Mouse (Mus musculus): ENCODE data around the gene Csnk1d. TPM values are rescaled to one million over a fixed set of nuclear protein-coding genes. Genes with fewer than 3 reads are reported as not detected.
A peak's percentile ranks its signal among the peaks of the same experiment; 100 is the strongest.

Csnk1d gene
- polyA plus RNA-seq, 1 experiment from 2014 or later: 85.8 TPM

GRCm38 (mm10) chr11:120954936-120955335 lies 36.2 kb downstream of the Csnk1d start:
- no peak for DNase-seq (ENCODE audit: low spot score)

GRCm38 (mm10) chr11:120951731-120952730 lies 39.1 kb downstream of the Csnk1d start:
- DNase-seq (ENCODE audit: low spot score): no peak

DNA sequence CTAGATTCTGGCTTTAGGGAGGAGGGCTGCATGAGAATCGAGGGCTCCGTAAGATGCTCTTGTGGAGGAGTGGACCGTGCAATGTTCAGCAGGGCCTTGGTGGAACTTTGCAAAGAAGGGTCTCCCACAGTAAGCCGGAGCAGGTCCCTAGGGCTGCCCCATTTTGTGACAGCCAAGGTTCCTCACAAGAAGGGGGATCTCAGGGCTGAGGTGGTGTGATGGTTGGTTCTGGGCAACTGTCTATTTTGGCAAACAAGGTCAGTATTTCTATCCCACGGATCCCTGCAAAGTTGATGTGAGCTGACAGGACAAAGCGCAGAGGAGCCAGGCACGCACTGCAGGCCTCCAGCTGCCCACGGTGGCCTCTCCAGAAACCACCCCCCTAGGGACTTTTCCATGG lies 39.9 kb downstream of the Csnk1d start:
- DNase-seq (ENCODE audit: low spot score): no peak

- DNase-seq (ENCODE audit: low spot score): peak; percentile 71
Measured at GRCm38 (mm10) chr11:120950281-120951202, 40.6 kb downstream of the Csnk1d start.

DNA sequence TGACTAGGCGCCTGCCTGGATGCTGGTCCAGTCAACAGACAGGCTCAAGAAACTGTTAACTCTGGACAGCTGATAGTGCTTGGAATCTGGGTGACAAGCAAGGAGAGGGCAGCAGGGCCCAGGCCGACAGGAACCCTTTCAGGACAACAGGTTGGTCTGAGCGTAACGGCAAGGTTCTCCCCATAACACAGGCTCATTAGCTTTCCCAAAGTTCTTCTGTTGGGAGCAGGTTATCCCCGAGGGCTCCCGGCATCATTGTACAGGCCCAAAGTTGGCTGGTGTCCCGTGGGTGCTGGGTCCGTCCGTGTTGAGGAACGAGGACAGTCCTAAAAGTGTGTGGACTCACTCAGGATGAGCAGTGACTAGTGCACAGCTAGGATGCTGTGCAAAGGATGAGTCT lies 41.3 kb downstream of the Csnk1d start:
- DNase-seq (ENCODE audit: low spot score): no peak

DNA sequence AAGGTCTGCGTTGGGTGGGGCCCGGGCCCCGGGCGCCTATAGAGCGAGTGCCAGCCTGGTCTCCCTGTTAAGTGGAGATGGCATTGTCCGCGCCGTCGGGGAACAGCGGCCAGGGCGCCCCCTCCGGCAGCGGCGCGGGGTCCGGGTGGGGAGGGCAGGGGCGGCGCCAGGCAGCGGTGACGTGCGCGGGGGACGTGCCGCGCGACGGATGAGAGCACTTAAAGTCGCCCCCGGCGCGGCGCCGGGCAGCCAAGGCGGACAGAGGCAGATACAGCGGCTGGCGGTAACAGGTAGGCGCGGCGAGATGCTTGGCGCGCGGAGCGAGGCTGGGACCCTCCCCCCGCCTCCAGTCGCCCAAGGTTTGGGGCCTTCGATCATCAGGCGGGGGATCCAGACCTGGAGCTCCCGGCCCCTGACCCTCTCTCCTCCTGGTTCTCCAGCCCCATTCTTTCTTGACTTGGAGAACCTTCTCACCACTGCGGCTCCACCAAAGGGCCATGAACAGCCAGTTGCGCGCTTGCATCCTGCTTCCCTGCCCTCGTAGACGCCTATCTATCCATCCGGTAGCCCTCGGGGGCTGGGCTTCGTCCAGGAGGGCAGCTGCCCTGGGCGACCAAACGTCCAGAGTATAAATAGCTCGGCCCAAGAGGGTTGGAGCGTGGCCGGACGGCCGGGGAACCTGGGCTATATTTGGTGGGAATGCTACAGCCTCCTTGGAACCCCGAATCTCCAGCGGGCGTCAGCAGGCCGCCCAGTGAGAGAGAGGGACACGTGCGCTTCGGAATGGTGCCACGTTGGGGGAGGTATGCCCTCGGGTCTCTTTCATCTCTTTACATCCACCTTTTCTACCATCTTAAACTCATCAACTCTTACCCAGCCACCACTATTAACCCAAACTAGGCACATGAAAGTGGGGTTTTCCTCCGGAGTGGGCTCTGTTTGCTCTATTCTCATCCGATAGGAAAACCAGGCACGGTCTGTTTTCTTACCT lies 42.0 kb downstream of the Csnk1d start:
- DNase-seq (ENCODE audit: low spot score): peak; percentile 60

GRCm38 (mm10) chr11:120948328-120948727 lies 42.8 kb downstream of the Csnk1d start, which contains the start of gene Slc16a3:
TSS of gene Slc16a3 (plus strand) at chr11:120948480.
- peak; percentile 17 for DNase-seq (ENCODE audit: low spot score)

GRCm38 (mm10) chr11:120945926-120946325 lies 45.2 kb downstream of the Csnk1d start:
- DNase-seq (ENCODE audit: low spot score): no peak

DNA sequence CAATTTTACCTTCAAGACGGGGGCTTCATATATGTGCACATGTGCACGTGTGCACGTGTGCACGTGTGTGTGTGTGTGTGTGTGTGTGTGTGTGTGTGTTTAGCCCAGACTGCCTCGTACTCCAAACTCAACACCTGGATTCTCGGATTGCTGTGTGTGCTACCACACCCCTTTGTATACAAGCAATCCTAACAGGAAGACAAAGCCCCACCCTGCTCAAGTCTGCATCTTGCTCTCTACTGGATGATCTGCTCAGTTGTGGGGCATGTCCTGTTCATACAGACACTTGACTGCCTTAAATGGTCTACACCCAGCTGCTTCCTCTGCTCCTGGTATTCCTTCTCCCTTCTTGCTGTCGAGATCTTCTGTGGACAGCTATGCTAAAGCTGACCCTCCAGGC lies 45.9 kb downstream of the Csnk1d start:
- DNase-seq (ENCODE audit: low spot score): no peak

- peak; percentile 23 for DNase-seq (ENCODE audit: low spot score)
Measured at GRCm38 (mm10) chr11:120940959-120941358, 50.2 kb downstream of the Csnk1d start.

- no peak for DNase-seq (ENCODE audit: low spot score)
Measured at GRCm38 (mm10) chr11:120939712-120940341, 51.3 kb downstream of the Csnk1d start.

DNA sequence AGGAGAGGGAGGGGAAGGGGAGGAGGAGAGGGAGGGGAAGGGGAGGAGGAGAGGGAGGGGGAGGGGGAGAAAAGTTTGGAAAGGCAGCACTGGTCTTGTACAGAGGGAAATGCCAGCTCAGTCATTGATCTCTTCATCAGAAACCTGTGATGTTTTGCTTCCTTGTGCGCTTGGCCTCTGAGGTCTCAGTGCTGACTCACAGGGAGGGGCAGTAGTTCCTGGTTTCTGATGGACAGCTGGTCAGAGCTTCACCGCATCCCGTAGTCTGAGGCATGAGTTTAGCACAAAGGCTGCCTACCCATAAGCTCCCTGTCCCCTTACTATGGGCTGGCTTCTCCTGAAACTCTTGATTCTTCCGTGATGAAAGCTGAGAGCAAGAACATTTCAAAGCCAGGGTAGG lies 52.3 kb downstream of the Csnk1d start:
- no peak for DNase-seq (ENCODE audit: low spot score)

- no peak for DNase-seq (ENCODE audit: low spot score)
Measured at GRCm38 (mm10) chr11:120937976-120938375, 53.2 kb downstream of the Csnk1d start.

DNA sequence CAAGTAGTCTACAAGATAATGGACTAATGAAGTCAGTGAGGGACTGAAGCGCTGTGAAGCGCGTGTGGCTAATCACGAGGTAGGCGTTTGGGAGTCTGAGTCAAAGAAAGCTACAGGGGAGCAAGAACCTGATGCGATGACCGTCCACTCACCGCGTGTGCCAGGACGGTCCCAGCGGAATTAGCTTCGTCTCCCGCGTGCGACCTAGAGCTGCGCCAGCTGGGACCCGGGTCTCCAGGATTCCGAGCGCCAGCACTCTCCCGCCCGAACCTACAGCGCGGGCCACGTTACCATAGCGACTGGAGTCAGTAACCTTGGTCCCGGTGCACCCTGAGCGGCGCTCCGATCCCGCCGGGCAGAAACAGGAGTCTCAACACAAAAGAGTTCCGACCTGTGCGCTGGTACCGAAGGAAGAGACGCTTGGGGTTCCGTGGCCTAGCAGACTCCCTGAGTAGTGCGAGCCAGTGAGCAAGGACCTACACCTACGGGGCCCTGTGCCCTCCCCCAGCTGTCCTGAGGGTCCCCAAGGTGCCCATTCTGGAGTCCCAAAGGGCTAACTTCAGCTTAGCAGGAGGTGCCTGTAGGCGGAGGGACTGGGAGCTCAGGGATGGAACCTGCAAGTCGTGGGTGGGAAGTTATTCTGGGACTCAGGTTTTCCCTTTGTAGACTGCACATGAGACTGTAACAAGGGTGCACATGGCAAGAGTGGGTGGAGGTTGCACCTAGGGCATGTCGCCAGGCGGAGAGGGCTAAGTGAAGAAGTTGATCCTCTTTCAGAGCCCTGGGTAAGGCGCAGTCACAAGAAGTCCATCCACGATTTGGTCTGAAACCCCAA lies 58.3 kb downstream of the Csnk1d start, which contains the start of gene Ccdc57:
Gene Ccdc57, minus strand, starts transcription at position 309 of the 835 bp plus-strand sequence.
- DNase-seq (ENCODE audit: low spot score): peak; percentile 86

DNA sequence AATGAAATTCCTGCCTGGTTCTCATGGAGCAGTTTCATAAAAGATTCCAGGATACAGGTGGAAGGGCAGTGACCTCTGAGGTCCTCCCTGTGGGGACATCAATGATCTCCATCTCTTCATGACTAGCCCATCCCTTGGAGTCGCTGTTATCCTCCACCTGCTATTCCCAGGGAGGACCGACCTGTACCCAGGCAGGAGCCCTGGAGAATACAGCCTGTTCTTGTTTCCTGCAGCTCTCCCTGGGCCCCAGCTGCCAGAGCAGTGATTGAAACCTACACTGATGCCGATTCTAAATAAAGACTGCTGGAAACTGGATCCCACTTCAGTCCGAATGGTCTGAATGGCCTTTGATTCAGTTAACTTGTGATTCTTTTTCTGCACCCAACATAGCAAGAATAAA lies 59.7 kb downstream of the Csnk1d start:
- no peak for DNase-seq (ENCODE audit: low spot score)

DNA sequence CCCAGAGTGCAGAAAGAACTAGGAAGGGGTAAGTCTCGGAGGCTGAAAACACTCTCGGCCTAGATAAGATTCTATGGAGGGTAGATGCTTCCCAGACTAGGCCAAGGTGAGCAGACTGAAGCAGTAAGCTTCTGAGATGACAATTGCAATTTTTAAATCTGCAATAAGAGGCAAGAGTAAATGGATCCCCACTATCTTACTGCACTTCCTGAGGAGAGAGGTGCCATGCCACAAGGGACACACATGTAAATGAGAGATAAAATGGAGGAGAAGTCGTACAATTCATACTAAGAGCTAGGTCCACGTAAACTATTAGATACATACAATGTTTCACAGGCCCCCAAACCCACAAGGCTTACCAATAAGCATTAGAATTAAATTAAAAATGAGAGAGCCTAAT lies 62.7 kb downstream of the Csnk1d start:
- no peak for DNase-seq (ENCODE audit: low spot score)

- no peak for DNase-seq (ENCODE audit: low spot score)
Measured at GRCm38 (mm10) chr11:120922528-120922927, 68.6 kb downstream of the Csnk1d start.

DNA sequence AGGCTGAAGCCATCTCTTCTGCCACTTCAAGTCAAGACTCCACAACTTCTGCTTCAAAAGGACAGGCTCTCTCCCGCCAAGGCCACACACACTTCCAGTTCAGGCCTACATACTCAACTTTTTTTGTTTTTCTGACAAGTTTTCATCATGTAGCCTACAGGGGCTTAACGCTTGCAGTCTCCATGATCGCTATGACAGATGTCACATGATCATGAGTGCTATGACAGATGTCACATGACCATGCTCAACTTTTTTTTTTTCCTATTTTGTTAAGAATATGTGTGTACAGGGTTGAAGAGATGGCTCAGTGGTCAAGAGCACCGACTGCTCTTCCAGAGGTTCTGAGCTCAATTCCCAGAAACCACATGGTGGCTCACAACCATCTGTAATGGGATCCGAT lies 73.4 kb downstream of the Csnk1d start:
- DNase-seq (ENCODE audit: low spot score): no peak

DNA sequence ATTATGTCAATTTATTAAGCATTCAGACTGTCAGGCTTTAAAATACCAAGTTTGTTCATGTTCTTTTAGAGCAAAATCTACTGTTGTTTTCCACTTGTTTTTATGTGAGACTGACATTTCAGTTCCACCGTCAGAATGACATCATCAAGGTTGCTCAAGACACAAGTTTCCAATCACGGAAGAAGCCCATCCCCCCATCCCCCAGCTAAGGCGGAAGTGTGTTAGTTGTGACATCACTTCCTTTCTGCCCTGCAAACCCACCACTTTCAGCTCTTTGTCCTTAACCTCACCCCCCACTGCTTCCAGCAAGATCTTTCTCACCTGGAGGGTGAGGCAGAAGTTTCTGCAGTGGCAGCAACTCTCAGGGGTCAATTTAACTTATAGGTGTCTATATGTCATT lies 74.7 kb downstream of the Csnk1d start:
- DNase-seq (ENCODE audit: low spot score): peak; percentile 85

All from thymus, postnatal 0 days (tissue).